Comparison of ENCODE assay signal across 9 mouse cellular contexts in the genomic region with DNA sequence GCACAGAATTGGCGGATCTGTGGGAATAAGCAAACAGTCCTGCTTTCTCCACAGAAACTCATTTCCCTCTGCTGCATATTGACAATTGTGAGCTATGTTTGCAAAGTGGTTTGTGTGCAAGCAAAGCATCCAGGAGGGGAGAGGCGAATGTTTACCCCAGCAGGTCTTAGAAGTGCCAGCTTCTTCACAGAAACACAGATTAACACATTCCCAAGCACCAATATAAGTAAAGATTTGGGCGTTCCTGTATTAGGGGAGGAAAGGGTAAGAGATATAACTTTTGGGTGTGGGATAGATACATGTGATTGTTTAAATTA.
A peak's percentile ranks its signal among the peaks of the same experiment; 100 is the strongest.
DNase-seq lines count a peak whose midpoint lies in the region; ATAC-seq lines count a peak whose summit lies in the region.
"Had no signal": no experiment of that assay in that cellular context is flagged by ENCODE, and none has a peak within 500 bp of the region (broad histone marks: within the 10 kb centered on the region; RNA-seq: fewer than 3 reads in every experiment).

No protein-coding gene starts in this region.

- H3K9ac ChIP-seq in forebrain, embryonic 13.5 days: no peak overlapping the region
- no peak overlapping the region for H3K9ac ChIP-seq in kidney, embryonic 16.5 days (replicated peaks; ENCODE audit: low read length)
- no peak overlapping the region for H3K9ac ChIP-seq in embryonic facial prominence, embryonic 13.5 days
- no peak overlapping the region for H3K9ac ChIP-seq in midbrain, embryonic 12.5 days (replicated peaks)

- H3K4me1 ChIP-seq in forebrain, embryonic 13.5 days: peaks cover 15% of the 10 kb centered on the region
- no peaks in the 10 kb centered on the region for H3K4me1 ChIP-seq in forebrain, embryonic 10.5 days
- H3K4me1 ChIP-seq in kidney, embryonic 16.5 days (ENCODE audit: insufficient read depth, low read length): no peaks in the 10 kb centered on the region; the same call in 1 of the 2 replicates
- H3K4me1 ChIP-seq in embryonic facial prominence, embryonic 13.5 days: 0 out of 2 replicates have a peak, but pooled peaks cover 5% of the 10 kb centered on the region
- peaks cover 10% of the 10 kb centered on the region for H3K4me1 ChIP-seq in midbrain, embryonic 12.5 days
- H3K4me1 ChIP-seq: megakaryocyte, embryonic 14.5 days had no signal

- H3K9me3 ChIP-seq in forebrain, embryonic 13.5 days (replicated peaks): no peaks in the 10 kb centered on the region
- no peaks in the 10 kb centered on the region for H3K9me3 ChIP-seq in forebrain, embryonic 10.5 days
- no peaks in the 10 kb centered on the region for H3K9me3 ChIP-seq in kidney, embryonic 16.5 days (ENCODE audit: low read length)
- no peaks in the 10 kb centered on the region for H3K9me3 ChIP-seq in embryonic facial prominence, embryonic 13.5 days
- H3K9me3 ChIP-seq in midbrain, embryonic 12.5 days: no peaks in the 10 kb centered on the region
- H3K9me3 ChIP-seq: megakaryocyte, embryonic 14.5 days had no signal

- 0 out of 2 replicates have a peak overlapping the region, but pooled peaks have one; percentile 8 for H3K4me3 ChIP-seq in forebrain, embryonic 13.5 days
- no peak overlapping the region for H3K4me3 ChIP-seq in forebrain, embryonic 10.5 days
- no peak overlapping the region for H3K4me3 ChIP-seq in kidney, embryonic 16.5 days (ENCODE audit: low read length)
- H3K4me3 ChIP-seq in embryonic facial prominence, embryonic 13.5 days: no peak overlapping the region
- H3K4me3 ChIP-seq in midbrain, embryonic 12.5 days: no peak overlapping the region
- H3K4me3 ChIP-seq: megakaryocyte, embryonic 14.5 days had no signal

- DNase-seq in forebrain, embryonic 10.5 days (ENCODE audit: extremely low spot score, low spot score): no peak
- DNase-seq in kidney, postnatal 10 days: no peak
- no peak for DNase-seq in thymus, postnatal 0 days (ENCODE audit: low spot score)
- no peak for DNase-seq in ovary, postnatal 14 days (ENCODE audit: low spot score)

- peak overlapping the region; percentile 36 for H3K4me2 ChIP-seq in forebrain, embryonic 13.5 days
- peak overlapping the region; percentile 23 for H3K4me2 ChIP-seq in kidney, embryonic 16.5 days (replicated peaks; ENCODE audit: low read depth, low read length)
- H3K4me2 ChIP-seq in embryonic facial prominence, embryonic 13.5 days: no peak overlapping the region
- peak overlapping the region; percentile 19; the same call in 1 of the 2 replicates for H3K4me2 ChIP-seq in midbrain, embryonic 12.5 days (replicated peaks)

- H3K27ac ChIP-seq in forebrain, embryonic 13.5 days: peak overlapping the region; percentile 8; the same call in 1 of the 2 replicates
- no peak overlapping the region for H3K27ac ChIP-seq in forebrain, embryonic 10.5 days
- no peak overlapping the region for H3K27ac ChIP-seq in kidney, embryonic 16.5 days (ENCODE audit: low read length)
- H3K27ac ChIP-seq in embryonic facial prominence, embryonic 13.5 days: peak overlapping the region; percentile 12; the same call in 1 of the 2 replicates
- H3K27ac ChIP-seq in midbrain, embryonic 12.5 days (replicated peaks): no peak overlapping the region

- no peaks in the 10 kb centered on the region for H3K36me3 ChIP-seq in forebrain, embryonic 13.5 days (ENCODE audit: poor library complexity, severe bottlenecking)
- no peaks in the 10 kb centered on the region for H3K36me3 ChIP-seq in forebrain, embryonic 10.5 days (replicated peaks)
- no peaks in the 10 kb centered on the region for H3K36me3 ChIP-seq in kidney, embryonic 16.5 days (ENCODE audit: insufficient read depth, low read length)
- no peaks in the 10 kb centered on the region for H3K36me3 ChIP-seq in embryonic facial prominence, embryonic 13.5 days
- H3K36me3 ChIP-seq in midbrain, embryonic 12.5 days: no peaks in the 10 kb centered on the region

- H3K27me3 ChIP-seq in forebrain, embryonic 13.5 days: 0 out of 2 replicates have a peak, but pooled peaks cover 5% of the 10 kb centered on the region
- H3K27me3 ChIP-seq in forebrain, embryonic 10.5 days (ENCODE audit: poor library complexity, severe bottlenecking): no peaks in the 10 kb centered on the region
- H3K27me3 ChIP-seq in kidney, embryonic 16.5 days (ENCODE audit: insufficient read depth, low read length): no peaks in the 10 kb centered on the region
- H3K27me3 ChIP-seq in embryonic facial prominence, embryonic 13.5 days: no peaks in the 10 kb centered on the region
- peaks cover 13% of the 10 kb centered on the region for H3K27me3 ChIP-seq in midbrain, embryonic 12.5 days

- no peak for ATAC-seq in forebrain, embryonic 13.5 days
- no peak for ATAC-seq in kidney, embryonic 16.5 days (ENCODE audit: low FRiP score, low TSS enrichment)
- no peak for ATAC-seq in embryonic facial prominence, embryonic 13.5 days (ENCODE audit: insufficient number of reproducible peaks, insufficient read depth, low FRiP score, low TSS enrichment, low read depth)
- ATAC-seq in midbrain, embryonic 12.5 days (ENCODE audit: low FRiP score, low read depth): no peak

- 36% methylated on average over 3 of the region's 3 CpGs for WGBS in forebrain, embryonic 13.5 days
- WGBS in forebrain, embryonic 10.5 days: 85% methylated on average over 3 of the region's 3 CpGs
- 60% methylated on average over 3 of the region's 3 CpGs for WGBS in kidney, embryonic 16.5 days
- WGBS in embryonic facial prominence, embryonic 13.5 days: 66% methylated on average over 3 of the region's 3 CpGs
- 80% methylated on average over 3 of the region's 3 CpGs for WGBS in midbrain, embryonic 12.5 days

Comparison
In these comparisons a context has a peak if more than half of its experiments do, and no peak if none do; other contexts are left out.
1. H3K27ac ChIP-seq: peak in forebrain, embryonic 13.5 days (single experiment) and embryonic facial prominence, embryonic 13.5 days (single experiment); none in forebrain, embryonic 10.5 days (single experiment), kidney, embryonic 16.5 days (single experiment) and midbrain, embryonic 12.5 days (single experiment).